Mouse (Mus musculus) lung, adult 2 months (tissue): ENCODE measurements around the gene 4930402F06Rik.

ENCODE experiments used
- CTCF ChIP-seq: fragments of 200-500 bp; IDR thresholded peaks from 2 replicates; pipeline ENCODE4 v1.5.1; 2011; ENCODE audit warnings: mild to moderate bottlenecking, low read length, control low read depth; ENCODE audit not compliant: insufficient read depth
- POLR2A ChIP-seq: fragments of 200-500 bp; IDR thresholded peaks from 2 replicates; pipeline ENCODE4 v1.6.1; 2011; ENCODE audit warnings: low read depth, mild to moderate bottlenecking, control low read depth, low read length, borderline replicate concordance; ENCODE audit errors: extremely low read depth

DNA sequence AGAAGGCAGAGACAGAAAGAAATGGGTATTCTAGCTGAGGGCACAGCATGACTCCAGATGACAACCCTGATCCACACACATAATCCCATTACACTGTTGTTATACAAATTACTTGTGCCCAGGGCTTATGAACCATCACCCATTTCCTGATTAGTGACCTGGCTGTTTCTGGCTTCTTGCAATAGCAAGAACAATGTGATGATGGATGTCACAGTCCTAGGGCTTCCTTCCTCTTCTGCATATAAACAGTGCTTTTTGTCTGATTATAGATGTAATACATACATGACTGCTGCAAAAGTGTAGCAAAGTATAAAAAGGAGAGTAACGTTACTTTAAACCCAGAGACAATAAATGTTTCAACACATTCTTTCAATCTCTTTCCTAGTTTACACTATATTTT is 70.0 kb downstream of the 4930402F06Rik start:
- TF ChIP-seq CTCF, result no peak
- TF ChIP-seq POLR2A, result no peak
